ENCODE assay signal across 13 mouse cellular contexts in genomic region chr16:91935726-91936125, GRCm38 (mm10).
DNase-seq lines count a peak whose midpoint lies in the region; ATAC-seq and TF ChIP-seq lines count a peak whose summit lies in the region.
"Had no signal": no experiment of that assay in that cellular context is flagged by ENCODE, and none has a peak within 500 bp of the region (broad histone marks: within the 10 kb centered on the region; RNA-seq: fewer than 3 reads in every experiment).

No protein-coding gene starts in this region.

- H3K9ac ChIP-seq in intestine, embryonic 14.5 days (ENCODE audit: low read length), result no peak overlapping the region
- H3K9ac ChIP-seq in intestine, embryonic 15.5 days, result no peak overlapping the region
- H3K9ac ChIP-seq in midbrain, postnatal 0 days (replicated peaks; ENCODE audit: low read length, poor library complexity, severe bottlenecking), result no peak overlapping the region
- H3K9ac ChIP-seq in midbrain, embryonic 16.5 days (ENCODE audit: low read depth, low read length), result no peak overlapping the region
- H3K9ac ChIP-seq in ES-E14 (ENCODE audit: insufficient read depth, low read depth, low read length, poor library complexity, severe bottlenecking), result peak overlapping the region; percentile 15; the same call in 1 of the 2 replicates
- no peak overlapping the region for H3K9ac ChIP-seq in stomach, postnatal 0 days (ENCODE audit: low read length)
- H3K9ac ChIP-seq: forebrain, embryonic 12.5 days; heart, embryonic 13.5 days; limb, embryonic 15.5 days; lung, embryonic 15.5 days; stomach, embryonic 15.5 days had no signal

- TF ChIP-seq EP300 in stomach, postnatal 0 days (optimal IDR thresholded peaks at IDR 0.05), result no peak

- no peaks in the 10 kb centered on the region for H3K9me3 ChIP-seq in intestine, embryonic 14.5 days (ENCODE audit: control insufficient read depth, low read length)
- H3K9me3 ChIP-seq in intestine, embryonic 15.5 days, result no peaks in the 10 kb centered on the region
- H3K9me3 ChIP-seq in midbrain, postnatal 0 days (ENCODE audit: low read length), result no peaks in the 10 kb centered on the region
- no peaks in the 10 kb centered on the region for H3K9me3 ChIP-seq in midbrain, embryonic 16.5 days (replicated peaks; ENCODE audit: control insufficient read depth, low read length, poor library complexity, severe bottlenecking)
- H3K9me3 ChIP-seq in ES-E14 (ENCODE audit: control insufficient read depth, insufficient read depth, low read depth, low read length), result no peaks in the 10 kb centered on the region
- H3K9me3 ChIP-seq in stomach, postnatal 0 days (ENCODE audit: control insufficient read depth, low read length), result no peaks in the 10 kb centered on the region
- H3K9me3 ChIP-seq: forebrain, embryonic 12.5 days; heart, embryonic 13.5 days; limb, embryonic 15.5 days; lung, embryonic 15.5 days; stomach, embryonic 15.5 days had no signal

- WGBS in intestine, embryonic 14.5 days, result 39% methylated on average over 8 of the region's 8 CpGs
- 46% methylated on average over 8 of the region's 8 CpGs for WGBS in intestine, embryonic 15.5 days
- WGBS in midbrain, postnatal 0 days, result 63% methylated on average over 8 of the region's 8 CpGs
- 67% methylated on average over 8 of the region's 8 CpGs for WGBS in midbrain, embryonic 16.5 days
- WGBS in stomach, postnatal 0 days, result 58% methylated on average over 8 of the region's 8 CpGs

- no peak for ATAC-seq in intestine, embryonic 14.5 days (replicated peaks; ENCODE audit: low FRiP score, low TSS enrichment, low read depth)
- no peak for ATAC-seq in intestine, embryonic 15.5 days
- ATAC-seq in midbrain, postnatal 0 days (ENCODE audit: low FRiP score), result no peak
- ATAC-seq in midbrain, embryonic 16.5 days, result no peak
- no peak for ATAC-seq in stomach, postnatal 0 days (ENCODE audit: low FRiP score, low TSS enrichment)

- peaks cover 1% of the 10 kb centered on the region for H3K4me1 ChIP-seq in intestine, embryonic 14.5 days (replicated peaks; ENCODE audit: control insufficient read depth, insufficient read depth, low read length)
- H3K4me1 ChIP-seq in intestine, embryonic 15.5 days (replicated peaks), result 0 out of 2 replicates have a peak, but pooled peaks cover 4% of the 10 kb centered on the region
- no peaks in the 10 kb centered on the region for H3K4me1 ChIP-seq in midbrain, postnatal 0 days (ENCODE audit: insufficient read depth, low read length)
- peaks cover 3% of the 10 kb centered on the region for H3K4me1 ChIP-seq in midbrain, embryonic 16.5 days (ENCODE audit: control insufficient read depth, insufficient read depth, low read length)
- H3K4me1 ChIP-seq in ES-E14 (ENCODE audit: control insufficient read depth in 2 of 2, insufficient read depth in 2 of 2, low read length in 2 of 2, poor library complexity in 1 of 2), result peaks cover 0 to 2% of the 10 kb centered on the region in 2 experiments; a peak in 2 of 4 replicates
- no peaks in the 10 kb centered on the region for H3K4me1 ChIP-seq in stomach, postnatal 0 days (replicated peaks; ENCODE audit: control insufficient read depth, insufficient read depth)
- H3K4me1 ChIP-seq: lung, embryonic 15.5 days had no signal

- no peak overlapping the region for H3K4me3 ChIP-seq in intestine, embryonic 14.5 days (ENCODE audit: low read depth, low read length)
- no peak overlapping the region for H3K4me3 ChIP-seq in intestine, embryonic 15.5 days (replicated peaks)
- no peak overlapping the region for H3K4me3 ChIP-seq in midbrain, postnatal 0 days (ENCODE audit: low read depth, low read length)
- no peak overlapping the region for H3K4me3 ChIP-seq in midbrain, embryonic 16.5 days (ENCODE audit: low read depth, low read length)
- H3K4me3 ChIP-seq in ES-E14 (ENCODE audit: insufficient read depth in 1 of 2, low read depth in 1 of 2, low read length in 2 of 2, poor library complexity in 1 of 2, severe bottlenecking in 1 of 2), result peak overlapping the region; percentile 36 to 38; a peak in 3 of 4 replicates
- H3K4me3 ChIP-seq in stomach, postnatal 0 days (ENCODE audit: low read depth, low read length), result no peak overlapping the region
- H3K4me3 ChIP-seq: forebrain, embryonic 12.5 days; heart, embryonic 13.5 days; limb, embryonic 15.5 days; lung, embryonic 15.5 days; stomach, embryonic 15.5 days had no signal

- no peak overlapping the region for H3K4me2 ChIP-seq in intestine, embryonic 14.5 days (ENCODE audit: low read length)
- H3K4me2 ChIP-seq in intestine, embryonic 15.5 days (replicated peaks), result no peak overlapping the region
- no peak overlapping the region for H3K4me2 ChIP-seq in midbrain, postnatal 0 days (ENCODE audit: low read depth, low read length, poor library complexity, severe bottlenecking)
- no peak overlapping the region for H3K4me2 ChIP-seq in midbrain, embryonic 16.5 days (ENCODE audit: low read length)
- H3K4me2 ChIP-seq in stomach, postnatal 0 days (replicated peaks; ENCODE audit: low read depth), result no peak overlapping the region
- H3K4me2 ChIP-seq: forebrain, embryonic 12.5 days; heart, embryonic 13.5 days; limb, embryonic 15.5 days; lung, embryonic 15.5 days; stomach, embryonic 15.5 days had no signal

- H3K36me3 ChIP-seq in intestine, embryonic 14.5 days (ENCODE audit: control insufficient read depth, insufficient read depth, low read length), result no peaks in the 10 kb centered on the region
- H3K36me3 ChIP-seq in intestine, embryonic 15.5 days, result no peaks in the 10 kb centered on the region
- no peaks in the 10 kb centered on the region for H3K36me3 ChIP-seq in midbrain, postnatal 0 days (ENCODE audit: insufficient read depth, low read length)
- no peaks in the 10 kb centered on the region for H3K36me3 ChIP-seq in midbrain, embryonic 16.5 days (ENCODE audit: control insufficient read depth, insufficient read depth, low read length)
- H3K36me3 ChIP-seq in ES-E14 (ENCODE audit: control insufficient read depth, insufficient read depth, low read length, poor library complexity, severe bottlenecking), result no peaks in the 10 kb centered on the region
- no peaks in the 10 kb centered on the region for H3K36me3 ChIP-seq in stomach, postnatal 0 days (ENCODE audit: control insufficient read depth, insufficient read depth, low read length)
- H3K36me3 ChIP-seq: forebrain, embryonic 12.5 days; heart, embryonic 13.5 days; limb, embryonic 15.5 days; lung, embryonic 15.5 days; stomach, embryonic 15.5 days had no signal

- H3K27me3 ChIP-seq in intestine, embryonic 14.5 days (replicated peaks; ENCODE audit: control insufficient read depth, insufficient read depth, low read length), result no peaks in the 10 kb centered on the region
- H3K27me3 ChIP-seq in intestine, embryonic 15.5 days (replicated peaks), result no peaks in the 10 kb centered on the region
- no peaks in the 10 kb centered on the region for H3K27me3 ChIP-seq in midbrain, postnatal 0 days (ENCODE audit: insufficient read depth, low read length)
- no peaks in the 10 kb centered on the region for H3K27me3 ChIP-seq in midbrain, embryonic 16.5 days (ENCODE audit: control insufficient read depth, insufficient read depth, low read depth, low read length)
- no peaks in the 10 kb centered on the region for H3K27me3 ChIP-seq in stomach, postnatal 0 days (ENCODE audit: control insufficient read depth, insufficient read depth, low read length)
- H3K27me3 ChIP-seq: forebrain, embryonic 12.5 days; limb, embryonic 15.5 days; lung, embryonic 15.5 days; stomach, embryonic 15.5 days had no signal

- in situ Hi-C loops in ES-E14 (cut with MboI; ENCODE audit: low sequenced_read_pairs in 2 of 2, unreplicated experiment in 2 of 2), result loop anchor here in 1 of 2 experiments (25.0 kb wide), 1 partner anchor 527 kb away; the partner anchor contains the start of gene Rcan1

- peak; percentile 24 for TF ChIP-seq CTCF in midbrain, postnatal 0 days (IDR thresholded peaks at IDR 0.05)
- peak; percentile 11; the same call in 1 of the 2 replicates for TF ChIP-seq CTCF in stomach, postnatal 0 days (IDR thresholded peaks at IDR 0.05; ENCODE audit: low read depth)

- H3K27ac ChIP-seq in intestine, embryonic 14.5 days (ENCODE audit: low read depth), result no peak overlapping the region
- H3K27ac ChIP-seq in intestine, embryonic 15.5 days, result no peak overlapping the region
- no peak overlapping the region for H3K27ac ChIP-seq in midbrain, postnatal 0 days (ENCODE audit: low read depth, low read length)
- H3K27ac ChIP-seq in midbrain, embryonic 16.5 days (ENCODE audit: low read length), result no peak overlapping the region
- no peak overlapping the region for H3K27ac ChIP-seq in ES-E14 (ENCODE audit: insufficient read depth, low read depth, low read length, poor library complexity, severe bottlenecking)
- no peak overlapping the region for H3K27ac ChIP-seq in stomach, postnatal 0 days (replicated peaks)
- H3K27ac ChIP-seq: forebrain, embryonic 12.5 days; heart, embryonic 13.5 days; limb, embryonic 15.5 days; lung, embryonic 15.5 days; stomach, embryonic 15.5 days had no signal

- DNase-seq in intestine, embryonic 14.5 days (ENCODE audit: low spot score), result peak; percentile 45
- DNase-seq in midbrain, postnatal 0 days (ENCODE audit: low spot score), result no peak
- DNase-seq in ES-E14 (ENCODE audit: low read depth, low spot score), result no peak
- DNase-seq in stomach, postnatal 0 days (ENCODE audit: low spot score), result peak; percentile 15
- DNase-seq in layer of hippocampus, postnatal 25 days (ENCODE audit: extremely low spot score in 1 of 2, low spot score in 1 of 2), result no peak
- no peak for DNase-seq in layer of hippocampus, adult 8-10 months (ENCODE audit: low spot score in 2 of 2)

TF ChIP-seq in ES-E14, 5 proteins besides CTCF, POLR2A, EP300 and RAD21:
- no peak for TF ChIP-seq ZC3H11A (IDR thresholded peaks at IDR 0.05; ENCODE audit: borderline replicate concordance, low read depth, low read length)
- TF ChIP-seq ZNF384 (IDR thresholded peaks at IDR 0.05; ENCODE audit: low read depth, low read length), result no peak
- TF ChIP-seq HCFC1 (IDR thresholded peaks at IDR 0.05; ENCODE audit: borderline replicate concordance, insufficient read depth, low read length), result no peak
- TF ChIP-seq CHD2 (IDR thresholded peaks at IDR 0.05; ENCODE audit: low read depth, low read length), result no peak
- no peak for TF ChIP-seq MAFK (IDR thresholded peaks at IDR 0.05; ENCODE audit: insufficient read depth, low read depth, low read length)
TF ChIP-seq in ES-E14: peak in this region for 0.

Comparison
In these comparisons a context has a peak if more than half of its experiments do, and no peak if none do; other contexts are left out.
1. DNase-seq: peak in intestine, embryonic 14.5 days (single experiment) and stomach, postnatal 0 days (single experiment); none in midbrain, postnatal 0 days (single experiment), ES-E14 (single experiment), layer of hippocampus, postnatal 25 days (0 of 2) and layer of hippocampus, adult 8-10 months (0 of 2).
2. H3K4me3 ChIP-seq: peak in ES-E14 (2 of 2); none in intestine, embryonic 14.5 days (single experiment), intestine, embryonic 15.5 days (single experiment), midbrain, postnatal 0 days (single experiment), midbrain, embryonic 16.5 days (single experiment) and stomach, postnatal 0 days (single experiment).